Mouse (Mus musculus): ENCODE results near the gene Gopc. TPM values are rescaled to one million over a fixed set of nuclear protein-coding genes. Genes with fewer than 3 reads are reported as not detected.
"Not testable (repeated sequence)": the region's sequence is repeated elsewhere in the genome, so short reads cannot be mapped to it uniquely, and the experiment has no call there.

Gopc gene
- polyA plus RNA-seq, 1 experiment from 2014 or later, result 18.5 TPM

DNA sequence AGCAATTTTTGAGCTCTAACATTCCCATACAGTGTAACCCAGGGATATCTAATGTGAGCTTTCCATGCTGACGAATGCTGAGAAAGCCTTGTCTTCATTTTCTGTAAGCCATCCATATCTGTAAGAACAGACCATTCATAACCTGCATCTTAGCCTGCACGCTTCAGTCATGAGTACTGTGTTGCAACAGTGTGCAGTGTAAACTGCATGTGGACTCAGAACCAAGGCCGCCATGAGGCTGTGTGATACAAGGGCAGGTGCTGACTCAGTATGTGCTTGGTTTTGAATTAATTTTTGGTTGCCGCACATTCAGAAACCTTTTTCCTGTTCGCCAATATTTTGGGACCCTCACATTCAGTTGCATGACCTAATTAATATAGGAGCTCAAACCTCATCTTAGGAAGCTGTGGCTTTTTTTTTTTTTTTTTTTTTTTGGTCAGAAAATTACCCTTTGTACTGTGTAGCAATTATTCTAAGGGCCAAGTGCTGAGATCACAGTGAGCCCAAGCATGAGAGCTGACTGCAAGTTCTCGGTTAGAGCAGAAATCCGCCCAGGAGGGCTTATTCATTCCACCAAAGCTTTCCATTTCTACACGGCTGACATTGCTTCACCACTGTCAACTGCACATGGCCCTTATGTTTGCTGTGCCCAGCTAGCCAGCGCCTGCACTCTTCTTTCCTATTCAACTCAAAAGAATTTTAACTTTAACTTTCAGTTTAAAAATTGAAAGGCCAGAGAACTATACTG lies 20.9 kb downstream of the Gopc start:
- Histone ChIP-seq H3K27me3 (ENCODE audit: insufficient read depth, low read length) (no peaks in the 10 kb centered on the region), H3K36me3 (ENCODE audit: insufficient read depth, low read length) (no peaks in the 10 kb centered on the region), H3K4me2 (ENCODE audit: low read length) (no peak overlapping the region), H3K9me3 (replicated peaks; ENCODE audit: low read length) (no peaks in the 10 kb centered on the region), H3K27ac (no peak overlapping the region), H3K9ac (ENCODE audit: low read depth, low read length) (no peak overlapping the region), H3K4me1 (replicated peaks; ENCODE audit: insufficient read depth, low read length) (no peaks in the 10 kb centered on the region), H3K4me3 (replicated peaks; ENCODE audit: low read depth, low read length) (no peak overlapping the region)
- WGBS, result 87% methylated on average over 9 of the region's 9 CpGs
- ATAC-seq (replicated peaks; ENCODE audit: low FRiP score, low read depth) (no peak), DNase-seq (ENCODE audit: low spot score) (no peak)
- TF ChIP-seq CTCF (IDR thresholded peaks at IDR 0.05; ENCODE audit: low read depth), result no peak

DNA sequence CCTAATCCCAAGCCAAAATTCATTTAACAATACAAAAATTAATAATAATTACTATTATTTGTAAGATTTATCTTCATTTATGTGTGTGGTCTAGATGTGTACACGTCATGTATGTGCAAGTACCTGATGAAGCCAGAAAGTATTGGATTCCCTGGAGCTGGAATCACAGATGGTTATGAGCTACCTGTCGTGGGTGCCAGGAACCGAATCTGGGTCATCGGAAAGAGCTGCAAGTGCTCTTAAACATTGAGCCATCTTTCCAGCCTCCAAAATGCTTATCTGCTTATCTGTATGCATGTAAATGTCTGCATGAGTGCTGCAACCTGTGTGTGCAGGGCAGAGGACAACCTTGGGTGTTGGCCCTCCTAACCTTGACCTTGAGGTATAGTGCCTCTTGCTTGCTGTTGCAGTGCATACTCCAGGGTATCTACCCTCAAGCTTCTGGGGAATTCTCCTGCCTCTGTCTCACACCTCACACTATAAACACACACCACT lies 21.6 kb downstream of the Gopc start:
- DNase-seq (ENCODE audit: low spot score), result no peak
- Histone ChIP-seq H3K27ac (no peak overlapping the region), H3K36me3 (ENCODE audit: insufficient read depth, low read length) (peaks cover 3% of the 10 kb centered on the region; the same call in 1 of the 2 replicates), H3K4me3 (replicated peaks; ENCODE audit: low read depth, low read length) (no peak overlapping the region), H3K9me3 (replicated peaks; ENCODE audit: low read length) (no peaks in the 10 kb centered on the region), H3K4me1 (replicated peaks; ENCODE audit: insufficient read depth, low read length) (no peaks in the 10 kb centered on the region), H3K9ac (ENCODE audit: low read depth, low read length) (no peak overlapping the region), H3K4me2 (ENCODE audit: low read length) (no peak overlapping the region), H3K27me3 (ENCODE audit: insufficient read depth, low read length) (no peaks in the 10 kb centered on the region)
- WGBS, result 96% methylated on average over 4 of the region's 4 CpGs
- ATAC-seq (replicated peaks; ENCODE audit: low FRiP score, low read depth), result no peak
- no peak for TF ChIP-seq CTCF (IDR thresholded peaks at IDR 0.05; ENCODE audit: low read depth)

DNA sequence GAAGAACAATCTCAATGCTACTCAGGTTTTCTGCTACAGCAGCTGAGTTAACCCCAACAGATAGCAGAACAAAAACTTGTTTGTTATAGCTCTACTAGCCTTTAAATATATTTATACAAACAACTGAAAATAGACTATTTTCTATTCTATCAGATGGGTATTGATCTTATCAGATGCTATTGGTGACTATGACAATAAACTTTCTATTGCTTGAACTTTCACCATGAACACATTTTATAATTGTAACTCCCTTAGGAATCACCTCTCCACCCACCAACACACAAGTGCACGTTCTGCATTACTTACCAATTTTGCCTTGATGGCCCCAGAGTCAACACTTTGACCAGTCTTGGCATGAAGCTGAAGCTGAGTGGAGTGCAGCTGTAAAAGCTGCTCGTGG lies 23.5 kb downstream of the Gopc start, which contains the start of gene Gm26741:
Gene Gm26741, plus strand, starts transcription at position 301 of the 400 bp plus-strand sequence.
- H3K36me3 ChIP-seq (ENCODE audit: insufficient read depth, low read length), result peaks cover 3% of the 10 kb centered on the region; the same call in 1 of the 2 replicates
- H3K4me3 ChIP-seq (replicated peaks; ENCODE audit: low read depth, low read length), result no peak within 1 kb of the TSS
- no peaks in the 10 kb centered on the region for H3K9me3 ChIP-seq (replicated peaks; ENCODE audit: low read length)
- DNase-seq (ENCODE audit: low spot score) (no peak), ATAC-seq (replicated peaks; ENCODE audit: low FRiP score, low read depth) (no peak)
- no peak for TF ChIP-seq CTCF (IDR thresholded peaks at IDR 0.05; ENCODE audit: low read depth)
- WGBS, result 94% methylated on average over 2 of the region's 2 CpGs
- H3K4me2 ChIP-seq (ENCODE audit: low read length), result no peak within 1 kb of the TSS
- no peaks in the 10 kb centered on the region for H3K27me3 ChIP-seq (ENCODE audit: insufficient read depth, low read length)
- no peak within 1 kb of the TSS for H3K27ac ChIP-seq
- H3K9ac ChIP-seq (ENCODE audit: low read depth, low read length), result no peak within 1 kb of the TSS
- H3K4me1 ChIP-seq (replicated peaks; ENCODE audit: insufficient read depth, low read length), result no peaks in the 10 kb centered on the region

DNA sequence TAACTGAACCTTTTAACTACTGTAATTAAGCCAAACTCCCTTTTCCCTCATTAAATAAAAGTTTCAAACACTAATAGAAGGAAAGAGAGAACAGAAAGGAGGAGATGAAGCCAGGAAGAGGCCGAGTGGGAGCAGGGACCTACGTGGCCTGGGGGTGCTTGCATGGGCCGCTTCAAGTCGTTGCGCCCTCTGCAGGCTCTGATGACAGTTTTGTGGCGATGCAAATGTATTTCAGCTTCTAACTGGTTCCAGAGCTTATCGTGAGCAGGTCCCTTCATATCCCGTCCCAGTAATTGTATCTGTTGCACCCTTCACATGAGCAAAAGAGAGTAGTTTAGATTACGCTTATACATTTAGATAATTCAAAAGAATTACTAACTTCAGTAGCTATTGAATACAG lies 28.7 kb downstream of the Gopc start:
- H3K36me3 ChIP-seq (ENCODE audit: insufficient read depth, low read length), result peaks cover 21% of the 10 kb centered on the region; the same call in 1 of the 2 replicates
- H3K4me1 ChIP-seq (replicated peaks; ENCODE audit: insufficient read depth, low read length), result no peaks in the 10 kb centered on the region
- peak; percentile 33; the same call in 1 of the 2 replicates for TF ChIP-seq CTCF (IDR thresholded peaks at IDR 0.05; ENCODE audit: low read depth)
- DNase-seq (ENCODE audit: low spot score) (peak; percentile 6), ATAC-seq (replicated peaks; ENCODE audit: low FRiP score, low read depth) (no peak)
- H3K4me3 ChIP-seq (replicated peaks; ENCODE audit: low read depth, low read length), result no peak overlapping the region
- WGBS, result 74% methylated on average over 9 of the region's 9 CpGs
- no peak overlapping the region for H3K27ac ChIP-seq
- no peaks in the 10 kb centered on the region for H3K27me3 ChIP-seq (ENCODE audit: insufficient read depth, low read length)
- no peaks in the 10 kb centered on the region for H3K9me3 ChIP-seq (replicated peaks; ENCODE audit: low read length)
- no peak overlapping the region for H3K9ac ChIP-seq (ENCODE audit: low read depth, low read length)
- no peak overlapping the region for H3K4me2 ChIP-seq (ENCODE audit: low read length)

DNA sequence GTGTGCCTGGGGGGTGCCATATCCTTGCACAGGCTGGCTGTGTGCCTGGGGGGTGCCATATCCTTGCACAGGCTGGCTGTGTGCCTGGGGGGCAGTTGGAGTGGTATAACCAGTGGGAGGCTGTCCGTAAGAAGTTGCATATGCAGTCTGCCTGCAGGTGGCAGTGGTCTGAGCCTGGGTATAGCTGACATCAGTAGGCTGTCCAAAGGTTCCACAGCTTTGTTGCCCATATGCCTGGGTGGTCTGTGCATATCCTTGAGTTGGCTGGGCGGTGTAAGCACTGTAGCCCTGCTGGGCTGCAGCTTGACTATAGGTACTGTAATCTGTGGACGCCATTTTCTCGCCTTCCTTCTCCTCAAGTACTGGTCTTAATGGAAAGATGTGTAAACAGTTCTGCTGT lies 38.6 kb downstream of the Gopc start:
- not testable (repeated sequence) for H3K9me3 ChIP-seq (replicated peaks; ENCODE audit: low read length); H3K4me3 ChIP-seq (replicated peaks; ENCODE audit: low read depth, low read length); H3K27me3 ChIP-seq (ENCODE audit: insufficient read depth, low read length); H3K4me1 ChIP-seq (replicated peaks; ENCODE audit: insufficient read depth, low read length); DNase-seq (ENCODE audit: low spot score); ATAC-seq (replicated peaks; ENCODE audit: low FRiP score, low read depth); H3K27ac ChIP-seq; H3K4me2 ChIP-seq (ENCODE audit: low read length); H3K9ac ChIP-seq (ENCODE audit: low read depth, low read length)
- peak; percentile 34; the same call in 1 of the 2 replicates for TF ChIP-seq CTCF (IDR thresholded peaks at IDR 0.05; ENCODE audit: low read depth)
- WGBS, result 95% methylated on average over 4 of the region's 4 CpGs
- peaks cover 32% of the 10 kb centered on the region for H3K36me3 ChIP-seq (ENCODE audit: insufficient read depth, low read length)

DNA sequence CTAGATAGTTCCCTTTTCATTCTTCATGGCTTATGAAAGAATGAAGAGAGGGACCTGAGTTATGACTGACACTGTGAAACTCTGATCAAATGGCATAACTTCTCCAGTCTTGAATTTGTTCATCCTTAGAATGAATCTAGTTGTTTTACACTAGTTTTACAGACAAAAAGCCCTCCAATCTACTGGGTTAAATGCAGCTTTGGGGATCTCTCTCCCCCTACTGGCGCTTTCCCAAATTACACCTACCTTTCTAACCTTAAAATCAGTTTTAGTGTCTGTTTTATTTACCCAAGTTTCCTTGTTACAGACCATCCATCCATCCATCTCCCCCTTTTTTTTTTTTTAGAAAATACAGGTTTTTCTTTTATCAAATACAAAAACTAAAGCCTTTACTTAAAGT lies 50.9 kb downstream of the Gopc start:
- ATAC-seq (replicated peaks; ENCODE audit: low FRiP score, low read depth), result no peak

More for the DNA sequence above, 50.9 kb downstream of the Gopc start:
- H3K27ac ChIP-seq, result no peak overlapping the region
- no peaks in the 10 kb centered on the region for H3K9me3 ChIP-seq (replicated peaks; ENCODE audit: low read length)
- no peak overlapping the region for H3K9ac ChIP-seq (ENCODE audit: low read depth, low read length)
- peak; percentile 81 for TF ChIP-seq CTCF (IDR thresholded peaks at IDR 0.05; ENCODE audit: low read depth)
- H3K27me3 ChIP-seq (ENCODE audit: insufficient read depth, low read length), result no peaks in the 10 kb centered on the region
- no peaks in the 10 kb centered on the region for H3K4me1 ChIP-seq (replicated peaks; ENCODE audit: insufficient read depth, low read length)
- 4% methylated on average over 1 of the region's 1 CpGs for WGBS
- H3K4me3 ChIP-seq (replicated peaks; ENCODE audit: low read depth, low read length), result no peak overlapping the region
- no peak overlapping the region for H3K4me2 ChIP-seq (ENCODE audit: low read length)
- DNase-seq (ENCODE audit: low spot score), result peak; percentile 80
- H3K36me3 ChIP-seq (ENCODE audit: insufficient read depth, low read length), result 0 out of 2 replicates have a peak, but pooled peaks cover 5% of the 10 kb centered on the region
